Mouse (Mus musculus): ENCODE measurements around the gene Arhgap6. TPM values are rescaled to one million over a fixed set of nuclear protein-coding genes. Genes with fewer than 3 reads are reported as not detected.
"Not testable (repeated sequence)": the region's sequence is repeated elsewhere in the genome, so short reads cannot be mapped to it uniquely, and the experiment has no call there.

The Arhgap6 gene
- polyA plus RNA-seq, 1 experiment from 2014 or later, result 1.2 TPM

GRCm38 (mm10) chrX:169303945-169304344, 509.0 kb downstream of the Arhgap6 start:
- 37% methylated on average over 3 of the region's 3 CpGs for WGBS

GRCm38 (mm10) chrX:169308559-169308958, 513.7 kb downstream of the Arhgap6 start:
- no peaks in the 10 kb centered on the region for H3K9me3 ChIP-seq (ENCODE audit: control insufficient read depth, low read length)
- no peaks in the 10 kb centered on the region for H3K4me1 ChIP-seq (replicated peaks; ENCODE audit: control insufficient read depth, insufficient read depth, low read length)
- H3K9ac ChIP-seq (replicated peaks; ENCODE audit: low read depth, low read length), result no peak overlapping the region
- no peaks in the 10 kb centered on the region for H3K36me3 ChIP-seq (ENCODE audit: control insufficient read depth, insufficient read depth)
- no peak overlapping the region for H3K27ac ChIP-seq (ENCODE audit: low read length)
- no peak overlapping the region for H3K4me2 ChIP-seq (ENCODE audit: low read length)
- ATAC-seq, result no peak
- no peaks in the 10 kb centered on the region; the same call in 1 of the 2 replicates for H3K27me3 ChIP-seq (replicated peaks; ENCODE audit: control insufficient read depth, insufficient read depth, low read length)
- WGBS, result 89% methylated on average over 3 of the region's 3 CpGs
- H3K4me3 ChIP-seq (replicated peaks; ENCODE audit: low read length), result no peak overlapping the region

More at GRCm38 (mm10) chrX:169303945-169304344, 509.0 kb downstream of the Arhgap6 start:
- no peaks in the 10 kb centered on the region; the same call in 1 of the 2 replicates for H3K27me3 ChIP-seq (replicated peaks; ENCODE audit: control insufficient read depth, insufficient read depth, low read length)
- no peak overlapping the region for H3K9ac ChIP-seq (replicated peaks; ENCODE audit: low read depth, low read length)
- no peak for ATAC-seq
- H3K36me3 ChIP-seq (ENCODE audit: control insufficient read depth, insufficient read depth), result no peaks in the 10 kb centered on the region
- no peaks in the 10 kb centered on the region for H3K9me3 ChIP-seq (ENCODE audit: control insufficient read depth, low read length)
- H3K4me1 ChIP-seq (replicated peaks; ENCODE audit: control insufficient read depth, insufficient read depth, low read length), result no peaks in the 10 kb centered on the region
- H3K4me3 ChIP-seq (replicated peaks; ENCODE audit: low read length), result no peak overlapping the region
- no peak overlapping the region for H3K27ac ChIP-seq (ENCODE audit: low read length)
- no peak overlapping the region for H3K4me2 ChIP-seq (ENCODE audit: low read length)

GRCm38 (mm10) chrX:169319066-169319760, 524.3 kb downstream of the Arhgap6 start:
- no peak for ATAC-seq
- WGBS, result 53% methylated on average over 12 of the region's 12 CpGs
- peak overlapping the region; percentile 67 for H3K4me3 ChIP-seq (replicated peaks; ENCODE audit: low read length)

GRCm38 (mm10) chrX:169319945-169320667, 525.2 kb downstream of the Arhgap6 start, which contains the start of gene Hccs:
Gene Hccs (minus strand): TSS chrX:169320372.
- ATAC-seq, result peak; percentile 100
- Histone ChIP-seq H3K9ac (replicated peaks; ENCODE audit: low read depth, low read length) (peak within 1 kb of the TSS; percentile 74), H3K9me3 (ENCODE audit: control insufficient read depth, low read length) (no peaks in the 10 kb centered on the region), H3K27ac (ENCODE audit: low read length) (peak within 1 kb of the TSS; percentile 80), H3K4me3 (replicated peaks; ENCODE audit: low read length) (peak within 1 kb of the TSS; percentile 67), H3K4me1 (replicated peaks; ENCODE audit: control insufficient read depth, insufficient read depth, low read length) (peaks cover 9% of the 10 kb centered on the region; the same call in 1 of the 2 replicates), H3K36me3 (ENCODE audit: control insufficient read depth, insufficient read depth) (no peaks in the 10 kb centered on the region), H3K4me2 (ENCODE audit: low read length) (peak within 1 kb of the TSS; percentile 56), H3K27me3 (replicated peaks; ENCODE audit: control insufficient read depth, insufficient read depth, low read length) (no peaks in the 10 kb centered on the region)
- WGBS, result 29% methylated on average over 62 of the region's 97 CpGs

More at GRCm38 (mm10) chrX:169319066-169319760, 524.3 kb downstream of the Arhgap6 start:
- H3K9ac ChIP-seq (replicated peaks; ENCODE audit: low read depth, low read length), result peak overlapping the region; percentile 74
- no peak overlapping the region for H3K27ac ChIP-seq (ENCODE audit: low read length)
- peaks cover 9% of the 10 kb centered on the region; the same call in 1 of the 2 replicates for H3K4me1 ChIP-seq (replicated peaks; ENCODE audit: control insufficient read depth, insufficient read depth, low read length)
- no peaks in the 10 kb centered on the region for H3K9me3 ChIP-seq (ENCODE audit: control insufficient read depth, low read length)
- H3K27me3 ChIP-seq (replicated peaks; ENCODE audit: control insufficient read depth, insufficient read depth, low read length), result no peaks in the 10 kb centered on the region
- no peaks in the 10 kb centered on the region for H3K36me3 ChIP-seq (ENCODE audit: control insufficient read depth, insufficient read depth)
- peak overlapping the region; percentile 56 for H3K4me2 ChIP-seq (ENCODE audit: low read length)

GRCm38 (mm10) chrX:169320668-169321005, 525.7 kb downstream of the Arhgap6 start:
- H3K27ac ChIP-seq (ENCODE audit: low read length), result peak overlapping the region; percentile 80; the same call in 1 of the 2 replicates
- not testable (repeated sequence) for H3K4me1 ChIP-seq (replicated peaks; ENCODE audit: control insufficient read depth, insufficient read depth, low read length); H3K36me3 ChIP-seq (ENCODE audit: control insufficient read depth, insufficient read depth); H3K9me3 ChIP-seq (ENCODE audit: control insufficient read depth, low read length); ATAC-seq; H3K27me3 ChIP-seq (replicated peaks; ENCODE audit: control insufficient read depth, insufficient read depth, low read length)
- peak overlapping the region; percentile 67 for H3K4me3 ChIP-seq (replicated peaks; ENCODE audit: low read length)
- 28% methylated on average over 15 of the region's 15 CpGs for WGBS
- peak overlapping the region; percentile 74; the same call in 1 of the 2 replicates for H3K9ac ChIP-seq (replicated peaks; ENCODE audit: low read depth, low read length)
- H3K4me2 ChIP-seq (ENCODE audit: low read length), result peak overlapping the region; percentile 45

- Histone ChIP-seq H3K4me3 (replicated peaks; ENCODE audit: low read length) (no peak overlapping the region), H3K36me3 (ENCODE audit: control insufficient read depth, insufficient read depth) (no peaks in the 10 kb centered on the region), H3K4me2 (ENCODE audit: low read length) (no peak overlapping the region), H3K9ac (replicated peaks; ENCODE audit: low read depth, low read length) (no peak overlapping the region), H3K4me1 (replicated peaks; ENCODE audit: control insufficient read depth, insufficient read depth, low read length) (no peaks in the 10 kb centered on the region), H3K27ac (ENCODE audit: low read length) (no peak overlapping the region), H3K27me3 (replicated peaks; ENCODE audit: control insufficient read depth, insufficient read depth, low read length) (no peaks in the 10 kb centered on the region), H3K9me3 (ENCODE audit: control insufficient read depth, low read length) (no peaks in the 10 kb centered on the region)
- no peak for ATAC-seq
- WGBS, result 81% methylated on average over 3 of the region's 3 CpGs
These were observed 531.2 kb downstream of the Arhgap6 start for GRCm38 (mm10) chrX:169325929-169326595.

GRCm38 (mm10) chrX:169332264-169332663, 537.4 kb downstream of the Arhgap6 start:
- Histone ChIP-seq H3K27me3 (replicated peaks; ENCODE audit: control insufficient read depth, insufficient read depth, low read length) (no peaks in the 10 kb centered on the region), H3K36me3 (ENCODE audit: control insufficient read depth, insufficient read depth) (no peaks in the 10 kb centered on the region), H3K9ac (replicated peaks; ENCODE audit: low read depth, low read length) (no peak overlapping the region), H3K4me2 (ENCODE audit: low read length) (no peak overlapping the region), H3K4me1 (replicated peaks; ENCODE audit: control insufficient read depth, insufficient read depth, low read length) (no peaks in the 10 kb centered on the region), H3K9me3 (ENCODE audit: control insufficient read depth, low read length) (no peaks in the 10 kb centered on the region), H3K27ac (ENCODE audit: low read length) (no peak overlapping the region), H3K4me3 (replicated peaks; ENCODE audit: low read length) (no peak overlapping the region)
- ATAC-seq, result no peak
- 34% methylated on average over 3 of the region's 3 CpGs for WGBS

GRCm38 (mm10) chrX:169337559-169337958, 542.7 kb downstream of the Arhgap6 start:
- Histone ChIP-seq H3K4me1 (replicated peaks; ENCODE audit: control insufficient read depth, insufficient read depth, low read length) (no peaks in the 10 kb centered on the region), H3K27me3 (replicated peaks; ENCODE audit: control insufficient read depth, insufficient read depth, low read length) (no peaks in the 10 kb centered on the region), H3K27ac (ENCODE audit: low read length) (no peak overlapping the region), H3K4me3 (replicated peaks; ENCODE audit: low read length) (no peak overlapping the region), H3K36me3 (ENCODE audit: control insufficient read depth, insufficient read depth) (no peaks in the 10 kb centered on the region), H3K9ac (replicated peaks; ENCODE audit: low read depth, low read length) (no peak overlapping the region), H3K9me3 (ENCODE audit: control insufficient read depth, low read length) (no peaks in the 10 kb centered on the region), H3K4me2 (ENCODE audit: low read length) (no peak overlapping the region)
- no peak for ATAC-seq

GRCm38 (mm10) chrX:169338213-169338612, 543.3 kb downstream of the Arhgap6 start:
- Histone ChIP-seq H3K4me3 (replicated peaks; ENCODE audit: low read length) (no peak overlapping the region), H3K9ac (replicated peaks; ENCODE audit: low read depth, low read length) (no peak overlapping the region), H3K27ac (ENCODE audit: low read length) (no peak overlapping the region), H3K4me1 (replicated peaks; ENCODE audit: control insufficient read depth, insufficient read depth, low read length) (no peaks in the 10 kb centered on the region), H3K36me3 (ENCODE audit: control insufficient read depth, insufficient read depth) (no peaks in the 10 kb centered on the region), H3K4me2 (ENCODE audit: low read length) (no peak overlapping the region), H3K27me3 (replicated peaks; ENCODE audit: control insufficient read depth, insufficient read depth, low read length) (no peaks in the 10 kb centered on the region), H3K9me3 (ENCODE audit: control insufficient read depth, low read length) (no peaks in the 10 kb centered on the region)
- ATAC-seq, result no peak
- 86% methylated on average over 3 of the region's 3 CpGs for WGBS

Data from forebrain, embryonic 16.5 days (tissue).